Mouse (Mus musculus) myocyte (in vitro differentiated cells): ENCODE data around the gene Olfr522.

Experiments
- MYOG ChIP-seq, 3 experiments: IDR thresholded peaks; one replicate each; pipeline ENCODE4 v1.6.1; 2011; ENCODE audit warnings: control low read depth in 2 of 3, low read depth in 2 of 3, mild to moderate bottlenecking in 2 of 3; ENCODE audit not compliant: insufficient read length in 2 of 3, control insufficient read depth in 1 of 3, insufficient read depth in 1 of 3
- POLR2A ChIP-seq: IDR thresholded peaks from one replicate; pipeline ENCODE4 v1.6.1; 2011; ENCODE audit warnings: low read depth, mild to moderate bottlenecking, control low read depth, moderate library complexity; ENCODE audit not compliant: insufficient read length

DNA sequence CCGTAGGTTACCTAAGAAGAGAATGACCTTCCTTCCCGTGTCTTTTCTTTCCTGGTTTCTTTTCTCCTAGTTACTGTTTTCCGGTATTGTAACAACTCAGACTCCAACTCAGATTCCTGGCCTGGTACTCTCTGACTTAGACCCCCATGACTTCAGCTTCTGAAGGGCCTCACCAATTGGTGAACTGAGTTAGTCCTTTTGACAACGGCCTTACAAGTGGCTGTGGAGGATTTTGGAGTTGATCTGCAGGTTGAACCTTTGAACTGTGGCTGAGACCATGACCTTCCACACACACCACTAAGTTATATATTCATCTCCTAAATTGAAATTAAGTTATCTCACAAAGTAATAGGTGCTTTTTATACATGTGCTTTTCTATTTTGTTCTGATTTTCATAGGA is 19.6 kb upstream of the Olfr522 start:
- TF ChIP-seq MYOG (IDR thresholded peaks at IDR 0.05; ENCODE audit: control insufficient read depth in 1 of 3, insufficient read depth in 1 of 3, insufficient read length in 2 of 3, low read depth in 2 of 3) (no peak), POLR2A (no peak)
